Mouse (Mus musculus) liver, postnatal 0 days (tissue): ENCODE measurements around the gene Bcl2a1b.

Source experiments
- CTCF ChIP-seq: sonication (generic); IDR thresholded peaks from 2 replicates; pipeline ENCODE4 v1.5.1; 2016; ENCODE audit warnings: antibody characterized with exemption, low read depth
- EP300 ChIP-seq: IDR thresholded peaks from 2 replicates; pipeline ENCODE4 v1.6.1; 2016; ENCODE audit warnings: antibody characterized with exemption, low read depth, mild to moderate bottlenecking

DNA sequence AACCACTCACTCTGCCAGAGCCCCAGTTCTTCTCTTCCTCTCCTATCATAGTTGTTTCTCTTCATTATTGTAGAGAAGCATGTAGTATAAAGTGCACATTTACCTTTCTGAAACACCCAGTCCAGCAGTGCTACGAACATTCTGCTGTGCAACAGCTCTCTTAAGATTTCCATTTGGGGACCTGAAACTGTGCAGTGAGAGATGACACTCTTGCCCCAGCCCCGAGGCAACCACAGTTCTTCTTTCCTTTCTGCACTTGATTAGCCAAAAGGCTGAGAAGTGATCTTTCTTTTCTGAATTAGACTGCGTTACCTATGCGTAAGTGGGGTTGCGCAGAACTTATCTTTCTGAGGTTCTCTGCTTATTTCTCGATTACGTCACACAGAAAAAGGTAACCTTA lies 29.1 kb downstream of the Bcl2a1b start:
- TF ChIP-seq CTCF (no peak), EP300 (no peak)
